Mouse (Mus musculus) embryonic facial prominence, embryonic 14.5 days (tissue): ENCODE results near the gene Vmp1. TPM values are rescaled to one million over a fixed set of nuclear protein-coding genes. Genes with fewer than 3 reads are reported as not detected.

Experiments
- ATAC-seq: fragments of 200-750 bp; cut with Nextera tagmentation; 2 replicates; pipeline ENCODE4 v1.8.0; 2017; ENCODE audit warnings: low read depth, moderate number of reproducible peaks, moderate TSS enrichment
- DNase-seq: peaks from one replicate; pipeline ENCODE4 v3.0.0-alpha.2; 2015; ENCODE audit warnings: low spot score
- H3K27ac ChIP-seq: fragments of 300-500 bp; sonication (generic); replicated peaks from 2 replicates; pipeline ENCODE4 v1.5.1; 2014; ENCODE audit warnings: low read depth, mild to moderate bottlenecking, low read length, moderate library complexity
- H3K27me3 ChIP-seq: fragments of 300-500 bp; sonication (generic); replicated peaks from 2 replicates; pipeline ENCODE4 v1.6.1; 2014; ENCODE audit warnings: low read length; ENCODE audit not compliant: control insufficient read depth, insufficient read depth
- H3K36me3 ChIP-seq: fragments of 300-500 bp; sonication (generic); 2 replicates; pipeline ENCODE4 v1.6.1; 2014; ENCODE audit warnings: low read length, mixed read lengths; ENCODE audit not compliant: control insufficient read depth, insufficient read depth
- H3K4me1 ChIP-seq: fragments of 300-500 bp; sonication (generic); 2 replicates; pipeline ENCODE4 v1.6.1; 2014; ENCODE audit warnings: antibody characterized with exemption, low read length; ENCODE audit not compliant: control insufficient read depth, insufficient read depth
- H3K4me2 ChIP-seq: fragments of 300-500 bp; sonication (generic); 2 replicates; pipeline ENCODE4 v1.6.1; 2014; ENCODE audit warnings: low read depth, mild to moderate bottlenecking, low read length, moderate library complexity, mixed read lengths
- H3K4me3 ChIP-seq: fragments of 300-500 bp; sonication (generic); 2 replicates; pipeline ENCODE4 v1.5.1; 2014; ENCODE audit warnings: low read depth, mild to moderate bottlenecking, low read length
- H3K9ac ChIP-seq: fragments of 300-500 bp; sonication (generic); 2 replicates; pipeline ENCODE4 v1.6.1; 2014; ENCODE audit warnings: low read depth, mild to moderate bottlenecking, low read length, moderate library complexity, mixed read lengths
- H3K9me3 ChIP-seq: fragments of 300-500 bp; sonication (generic); 2 replicates; pipeline ENCODE4 v1.6.1; 2016; ENCODE audit warnings: low read length; ENCODE audit not compliant: control insufficient read depth
- WGBS: fragments of 180-500 bp; shearing (Covaris S2); extraction: QIAGEN DNeasy Blood & Tissue Kit; methylation state at CpG from one replicate; pipeline ENCODE4 v1.1.7; 2014; 5-methylcytosine and 5-hydroxymethylcytosine counted together
- polyA plus RNA-seq: library from polyadenylated mRNA; unstranded; fragments of >200 nt; fragmentation: Nextera tagmentation; extraction: Ambion mirVana; gene quantifications from 2 replicates; pipeline ENCODE4 v1.2.1, GENCODE M21; 2014

Vmp1 gene
- polyA plus RNA-seq, 1 experiment from 2014 or later = 86.6 TPM

GRCm38 (mm10) chr11:86591931-86592616 lies 91.6 kb downstream of the Vmp1 start:
- no peaks in the 10 kb centered on the region for H3K36me3 ChIP-seq
- no peaks in the 10 kb centered on the region for H3K9me3 ChIP-seq
- no peak overlapping the region for H3K27ac ChIP-seq
- no peak overlapping the region for H3K9ac ChIP-seq
- H3K4me2 ChIP-seq = no peak overlapping the region
- H3K4me1 ChIP-seq = peaks cover 8% of the 10 kb centered on the region
- 87% methylated on average over 2 of the region's 2 CpGs for WGBS
- no peaks in the 10 kb centered on the region for H3K27me3 ChIP-seq
- DNase-seq = no peak
- no peak overlapping the region for H3K4me3 ChIP-seq
- ATAC-seq = no peak

- Histone ChIP-seq H3K4me1 (peaks cover 8% of the 10 kb centered on the region), H3K27me3 (no peaks in the 10 kb centered on the region), H3K36me3 (no peaks in the 10 kb centered on the region), H3K9ac (no peak overlapping the region), H3K27ac (no peak overlapping the region), H3K9me3 (no peaks in the 10 kb centered on the region), H3K4me2 (no peak overlapping the region), H3K4me3 (no peak overlapping the region)
- 81% methylated on average over 4 of the region's 4 CpGs for WGBS
- no peak for ATAC-seq
- DNase-seq = no peak
Measured at GRCm38 (mm10) chr11:86591301-86591845, 92.3 kb downstream of the Vmp1 start.

DNA sequence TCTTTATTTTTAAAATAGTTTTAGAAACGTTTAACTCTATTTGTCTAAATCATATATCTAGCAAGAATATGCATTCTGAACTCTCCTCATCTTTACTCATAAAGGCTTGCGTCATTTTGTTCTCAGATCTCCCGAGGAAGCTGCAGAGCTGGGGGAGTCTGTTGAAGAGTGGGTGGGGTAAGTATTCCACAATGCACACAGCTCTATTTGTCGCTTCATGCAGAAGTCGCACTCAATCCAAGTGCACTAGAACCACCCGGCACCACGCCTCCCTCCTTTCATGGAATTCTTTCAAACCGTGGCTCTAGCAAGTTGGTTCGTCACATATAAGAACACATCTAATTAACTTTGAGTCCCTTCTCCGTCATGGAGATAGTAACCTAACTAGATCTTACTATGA lies 93.1 kb downstream of the Vmp1 start:
- peaks cover 8% of the 10 kb centered on the region for H3K4me1 ChIP-seq
- no peak for ATAC-seq
- H3K9ac ChIP-seq = no peak overlapping the region
- no peaks in the 10 kb centered on the region for H3K36me3 ChIP-seq
- H3K4me3 ChIP-seq = no peak overlapping the region
- DNase-seq = no peak
- H3K9me3 ChIP-seq = no peaks in the 10 kb centered on the region
- no peak overlapping the region for H3K27ac ChIP-seq
- 90% methylated on average over 10 of the region's 10 CpGs for WGBS
- H3K4me2 ChIP-seq = no peak overlapping the region
- no peaks in the 10 kb centered on the region for H3K27me3 ChIP-seq

GRCm38 (mm10) chr11:86590066-86590465 lies 93.6 kb downstream of the Vmp1 start:
- DNase-seq (no peak), ATAC-seq (no peak)
- WGBS = 85% methylated on average over 4 of the region's 4 CpGs
- Histone ChIP-seq H3K27ac (no peak overlapping the region), H3K4me1 (peaks cover 8% of the 10 kb centered on the region), H3K9me3 (no peaks in the 10 kb centered on the region), H3K36me3 (0 out of 2 replicates have a peak, but pooled peaks cover under 1% of the 10 kb centered on the region), H3K4me2 (no peak overlapping the region), H3K4me3 (no peak overlapping the region), H3K27me3 (no peaks in the 10 kb centered on the region), H3K9ac (no peak overlapping the region)

DNA sequence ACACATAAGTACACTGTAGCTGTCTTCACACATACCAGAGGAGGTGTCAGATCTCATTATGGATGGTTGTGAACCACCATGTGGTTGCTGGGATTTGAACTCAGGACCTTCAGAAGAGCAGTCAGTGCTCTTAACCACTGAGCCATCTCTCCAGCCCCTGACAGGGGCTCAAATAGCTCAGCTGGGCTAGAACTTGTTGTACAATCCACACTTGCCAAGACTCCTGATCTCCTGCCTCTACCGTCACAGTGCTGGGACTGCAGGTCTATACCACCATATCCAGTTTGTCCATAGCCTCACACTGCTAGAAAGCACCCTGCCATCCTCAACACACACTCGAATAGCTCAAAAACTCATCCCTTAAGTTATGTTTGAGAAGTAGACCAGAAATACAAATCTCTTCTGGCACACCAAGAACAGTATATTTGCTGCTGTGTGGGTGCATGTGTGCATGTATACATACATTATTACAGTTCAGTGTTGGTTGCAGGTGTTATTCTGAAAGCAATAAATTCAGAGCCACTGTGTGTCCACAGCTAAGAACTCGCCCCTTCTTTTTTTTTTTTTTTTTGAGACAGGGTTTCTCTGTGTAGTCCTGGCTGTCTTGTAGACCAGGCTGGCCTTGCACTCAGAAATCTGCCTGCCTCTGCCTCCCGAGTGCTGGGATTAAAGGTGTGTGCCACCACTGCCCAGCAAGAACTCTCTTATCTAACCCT lies 94.9 kb downstream of the Vmp1 start:
- H3K9me3 ChIP-seq = no peaks in the 10 kb centered on the region
- H3K4me1 ChIP-seq = peaks cover 8% of the 10 kb centered on the region
- no peaks in the 10 kb centered on the region for H3K27me3 ChIP-seq
- no peak overlapping the region for H3K4me2 ChIP-seq
- DNase-seq (no peak), ATAC-seq (no peak)
- H3K9ac ChIP-seq = no peak overlapping the region
- 91% methylated on average over 4 of the region's 4 CpGs for WGBS
- no peak overlapping the region for H3K4me3 ChIP-seq
- H3K27ac ChIP-seq = no peak overlapping the region
- 0 out of 2 replicates have a peak, but pooled peaks cover 6% of the 10 kb centered on the region for H3K36me3 ChIP-seq

DNA sequence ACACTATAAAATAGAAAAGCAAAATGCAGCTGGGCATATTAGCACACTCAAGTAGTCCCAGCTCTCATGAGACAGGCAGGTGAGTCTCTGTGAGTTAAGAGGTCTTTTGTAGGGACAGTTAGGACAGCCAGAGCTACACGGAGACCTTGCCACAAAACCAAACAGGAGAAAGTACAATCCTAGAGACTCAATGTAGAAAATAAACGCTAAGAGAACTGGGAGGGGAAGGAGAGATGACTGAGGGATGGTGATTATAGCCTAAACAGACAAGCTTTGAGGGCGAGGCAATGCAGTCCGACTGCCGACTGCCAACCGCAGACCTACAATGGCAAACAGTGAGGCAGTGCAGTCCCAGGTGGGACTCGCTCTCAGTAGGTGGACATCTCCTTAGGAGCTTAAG lies 95.8 kb downstream of the Vmp1 start:
- Histone ChIP-seq H3K36me3 (0 out of 2 replicates have a peak, but pooled peaks cover 6% of the 10 kb centered on the region), H3K27me3 (no peaks in the 10 kb centered on the region), H3K9ac (peak overlapping the region; percentile 61; the same call in 1 of the 2 replicates), H3K4me2 (peak overlapping the region; percentile 49), H3K9me3 (no peaks in the 10 kb centered on the region), H3K4me1 (peaks cover 8% of the 10 kb centered on the region), H3K27ac (peak overlapping the region; percentile 75), H3K4me3 (peak overlapping the region; percentile 39; the same call in 1 of the 2 replicates)
- ATAC-seq (no peak), DNase-seq (no peak)
- WGBS = 31% methylated on average over 7 of the region's 7 CpGs

- ATAC-seq (peak; percentile 84), DNase-seq (peak; percentile 91)
- peak overlapping the region; percentile 49 for H3K4me2 ChIP-seq
- WGBS = 2% methylated on average over 15 of the region's 15 CpGs
- H3K27ac ChIP-seq = peak overlapping the region; percentile 75
- no peaks in the 10 kb centered on the region for H3K27me3 ChIP-seq
- H3K9ac ChIP-seq = peak overlapping the region; percentile 61
- peak overlapping the region; percentile 39 for H3K4me3 ChIP-seq
- no peaks in the 10 kb centered on the region for H3K9me3 ChIP-seq
- 0 out of 2 replicates have a peak, but pooled peaks cover 6% of the 10 kb centered on the region for H3K36me3 ChIP-seq
- peaks cover 8% of the 10 kb centered on the region for H3K4me1 ChIP-seq
Measured at GRCm38 (mm10) chr11:86586868-86587792, 96.5 kb downstream of the Vmp1 start.
